Mouse (Mus musculus): ENCODE results near the gene Borcs6. TPM values are rescaled to one million over a fixed set of nuclear protein-coding genes. Genes with fewer than 3 reads are reported as not detected.

Borcs6 gene
- polyA plus RNA-seq, 1 experiment from 2014 or later: 9.8 TPM

DNA sequence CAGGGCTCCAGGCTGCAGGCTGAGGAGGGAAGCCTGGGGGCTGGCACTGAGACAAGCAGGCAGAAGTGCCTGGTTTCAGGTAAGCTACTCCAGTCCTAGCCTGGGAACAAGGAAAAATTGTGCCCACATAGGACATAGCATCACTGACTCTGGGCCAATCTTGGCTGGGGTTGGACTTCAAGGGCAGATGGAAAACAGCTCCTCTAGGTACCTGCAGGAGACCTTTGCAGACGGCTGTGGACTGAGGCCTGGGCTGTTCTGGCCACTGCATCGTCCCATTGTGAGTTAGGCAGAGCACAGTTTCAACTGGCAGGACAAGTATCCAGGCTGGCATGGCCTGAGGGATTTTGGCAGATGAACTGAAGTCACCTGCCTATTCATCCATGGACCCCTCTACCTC is 46.3 kb downstream of the Borcs6 start:
- H3K27ac ChIP-seq (ENCODE audit: low read depth, low read length): no peak overlapping the region
- no peak overlapping the region for H3K4me2 ChIP-seq
- H3K9ac ChIP-seq (ENCODE audit: low read length): no peak overlapping the region
- peaks cover 14% of the 10 kb centered on the region for H3K36me3 ChIP-seq (ENCODE audit: control insufficient read depth, insufficient read depth, low read length)
- no peaks in the 10 kb centered on the region for H3K9me3 ChIP-seq (ENCODE audit: control insufficient read depth, low read length)
- DNase-seq (ENCODE audit: low spot score, missing footprints): no peak
- no peaks in the 10 kb centered on the region for H3K4me1 ChIP-seq (ENCODE audit: control insufficient read depth, insufficient read depth, low read length)
- H3K4me3 ChIP-seq (ENCODE audit: low read depth, low read length): no peak overlapping the region
- ATAC-seq (ENCODE audit: low FRiP score): no peak
- 85% methylated on average over 2 of the region's 2 CpGs for WGBS
- no peaks in the 10 kb centered on the region for H3K27me3 ChIP-seq (ENCODE audit: control insufficient read depth, insufficient read depth, low read length)

DNA sequence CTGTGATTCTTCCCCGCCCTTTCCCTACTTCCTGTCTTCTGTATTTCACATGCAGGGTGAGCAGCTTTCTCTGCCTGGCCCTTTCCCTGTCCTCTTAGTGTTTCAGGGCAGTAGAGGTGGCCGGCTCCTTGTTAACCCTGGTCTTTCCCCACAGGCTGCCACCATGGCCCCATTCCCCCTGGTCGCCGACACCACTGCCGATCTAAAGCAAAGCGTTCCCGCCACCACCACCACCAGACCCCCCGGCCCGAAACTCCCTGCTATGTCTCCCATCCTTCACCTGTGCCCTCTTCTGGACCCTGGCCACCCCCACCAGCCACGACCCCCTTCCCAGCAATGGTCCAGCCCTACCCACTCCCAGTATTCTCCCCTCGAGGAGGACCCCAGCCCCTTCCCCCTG is 46.8 kb downstream of the Borcs6 start:
- H3K4me3 ChIP-seq (ENCODE audit: low read depth, low read length): no peak overlapping the region
- no peak overlapping the region for H3K9ac ChIP-seq (ENCODE audit: low read length)
- H3K36me3 ChIP-seq (ENCODE audit: control insufficient read depth, insufficient read depth, low read length): peaks cover 14% of the 10 kb centered on the region
- peaks cover under 1% of the 10 kb centered on the region; the same call in 1 of the 2 replicates for H3K4me1 ChIP-seq (ENCODE audit: control insufficient read depth, insufficient read depth, low read length)
- no peak overlapping the region for H3K4me2 ChIP-seq
- H3K27ac ChIP-seq (ENCODE audit: low read depth, low read length): no peak overlapping the region
- no peaks in the 10 kb centered on the region for H3K27me3 ChIP-seq (ENCODE audit: control insufficient read depth, insufficient read depth, low read length)
- DNase-seq (ENCODE audit: low spot score, missing footprints) (no peak), ATAC-seq (ENCODE audit: low FRiP score) (no peak)
- 95% methylated on average over 11 of the region's 11 CpGs for WGBS
- no peaks in the 10 kb centered on the region for H3K9me3 ChIP-seq (ENCODE audit: control insufficient read depth, low read length)

DNA sequence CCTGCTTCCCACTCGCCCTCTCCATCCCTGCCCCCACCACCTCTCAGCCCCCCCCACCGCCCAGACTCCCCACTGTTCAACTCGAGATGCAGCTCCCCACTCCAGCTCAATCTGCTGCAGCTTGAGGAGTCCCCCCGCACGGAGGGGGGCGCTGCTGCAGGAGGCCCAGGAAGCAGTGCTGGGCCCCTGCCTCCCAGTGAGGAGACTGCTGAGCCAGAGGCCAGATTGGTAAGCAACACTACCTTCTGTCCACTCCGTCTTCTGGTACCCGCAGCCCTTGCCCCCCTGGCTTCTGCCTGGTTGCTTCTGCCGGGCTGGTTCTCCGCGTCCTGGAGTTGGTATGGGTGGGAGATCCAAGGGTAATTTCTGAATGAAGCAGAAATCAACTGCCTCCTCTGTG is 47.3 kb downstream of the Borcs6 start:
- ATAC-seq (ENCODE audit: low FRiP score) (no peak), DNase-seq (ENCODE audit: low spot score, missing footprints) (no peak)
- H3K4me2 ChIP-seq: no peak overlapping the region
- H3K4me3 ChIP-seq (ENCODE audit: low read depth, low read length): no peak overlapping the region
- no peaks in the 10 kb centered on the region for H3K27me3 ChIP-seq (ENCODE audit: control insufficient read depth, insufficient read depth, low read length)
- H3K4me1 ChIP-seq (ENCODE audit: control insufficient read depth, insufficient read depth, low read length): peaks cover 6% of the 10 kb centered on the region
- no peak overlapping the region for H3K27ac ChIP-seq (ENCODE audit: low read depth, low read length)
- no peak overlapping the region for H3K9ac ChIP-seq (ENCODE audit: low read length)
- H3K9me3 ChIP-seq (ENCODE audit: control insufficient read depth, low read length): no peaks in the 10 kb centered on the region
- WGBS: 82% methylated on average over 11 of the region's 11 CpGs
- peaks cover 14% of the 10 kb centered on the region for H3K36me3 ChIP-seq (ENCODE audit: control insufficient read depth, insufficient read depth, low read length)

GRCm38 (mm10) chr11:69107676-69108075 is 48.2 kb downstream of the Borcs6 start:
- peaks cover 14% of the 10 kb centered on the region for H3K36me3 ChIP-seq (ENCODE audit: control insufficient read depth, insufficient read depth, low read length)
- H3K4me1 ChIP-seq (ENCODE audit: control insufficient read depth, insufficient read depth, low read length): peaks cover 6% of the 10 kb centered on the region
- 93% methylated on average over 11 of the region's 11 CpGs for WGBS
- H3K9me3 ChIP-seq (ENCODE audit: control insufficient read depth, low read length): no peaks in the 10 kb centered on the region
- ATAC-seq (ENCODE audit: low FRiP score) (no peak), DNase-seq (ENCODE audit: low spot score, missing footprints) (no peak)
- no peak overlapping the region for H3K4me2 ChIP-seq
- no peaks in the 10 kb centered on the region for H3K27me3 ChIP-seq (ENCODE audit: control insufficient read depth, insufficient read depth, low read length)
- H3K27ac ChIP-seq (ENCODE audit: low read depth, low read length): no peak overlapping the region
- no peak overlapping the region for H3K4me3 ChIP-seq (ENCODE audit: low read depth, low read length)
- H3K9ac ChIP-seq (ENCODE audit: low read length): no peak overlapping the region

- Histone ChIP-seq H3K27ac (ENCODE audit: low read depth, low read length) (no peak overlapping the region), H3K27me3 (ENCODE audit: control insufficient read depth, insufficient read depth, low read length) (no peaks in the 10 kb centered on the region)
These were observed 48.7 kb downstream of the Borcs6 start for GRCm38 (mm10) chr11:69108223-69108622.

GRCm38 (mm10) chr11:69109032-69109900 is 49.7 kb downstream of the Borcs6 start:
- Histone ChIP-seq H3K4me3 (ENCODE audit: low read depth, low read length) (no peak overlapping the region), H3K9ac (ENCODE audit: low read length) (no peak overlapping the region), H3K27ac (ENCODE audit: low read depth, low read length) (no peak overlapping the region), H3K9me3 (ENCODE audit: control insufficient read depth, low read length) (no peaks in the 10 kb centered on the region), H3K36me3 (ENCODE audit: control insufficient read depth, insufficient read depth, low read length) (peaks cover 12% of the 10 kb centered on the region), H3K4me2 (no peak overlapping the region), H3K27me3 (ENCODE audit: control insufficient read depth, insufficient read depth, low read length) (no peaks in the 10 kb centered on the region), H3K4me1 (ENCODE audit: control insufficient read depth, insufficient read depth, low read length) (peaks cover 6% of the 10 kb centered on the region)
- 83% methylated on average over 13 of the region's 13 CpGs for WGBS
- no peak for ATAC-seq (ENCODE audit: low FRiP score)
- DNase-seq (ENCODE audit: low spot score, missing footprints): no peak

More at GRCm38 (mm10) chr11:69108223-69108622, 48.7 kb downstream of the Borcs6 start:
- no peak overlapping the region for H3K9ac ChIP-seq (ENCODE audit: low read length)
- no peak for DNase-seq (ENCODE audit: low spot score, missing footprints)
- ATAC-seq (ENCODE audit: low FRiP score): no peak
- H3K4me2 ChIP-seq: no peak overlapping the region
- 87% methylated on average over 9 of the region's 9 CpGs for WGBS
- H3K9me3 ChIP-seq (ENCODE audit: control insufficient read depth, low read length): no peaks in the 10 kb centered on the region
- H3K4me3 ChIP-seq (ENCODE audit: low read depth, low read length): no peak overlapping the region
- H3K36me3 ChIP-seq (ENCODE audit: control insufficient read depth, insufficient read depth, low read length): peaks cover 14% of the 10 kb centered on the region
- H3K4me1 ChIP-seq (ENCODE audit: control insufficient read depth, insufficient read depth, low read length): peaks cover 6% of the 10 kb centered on the region

DNA sequence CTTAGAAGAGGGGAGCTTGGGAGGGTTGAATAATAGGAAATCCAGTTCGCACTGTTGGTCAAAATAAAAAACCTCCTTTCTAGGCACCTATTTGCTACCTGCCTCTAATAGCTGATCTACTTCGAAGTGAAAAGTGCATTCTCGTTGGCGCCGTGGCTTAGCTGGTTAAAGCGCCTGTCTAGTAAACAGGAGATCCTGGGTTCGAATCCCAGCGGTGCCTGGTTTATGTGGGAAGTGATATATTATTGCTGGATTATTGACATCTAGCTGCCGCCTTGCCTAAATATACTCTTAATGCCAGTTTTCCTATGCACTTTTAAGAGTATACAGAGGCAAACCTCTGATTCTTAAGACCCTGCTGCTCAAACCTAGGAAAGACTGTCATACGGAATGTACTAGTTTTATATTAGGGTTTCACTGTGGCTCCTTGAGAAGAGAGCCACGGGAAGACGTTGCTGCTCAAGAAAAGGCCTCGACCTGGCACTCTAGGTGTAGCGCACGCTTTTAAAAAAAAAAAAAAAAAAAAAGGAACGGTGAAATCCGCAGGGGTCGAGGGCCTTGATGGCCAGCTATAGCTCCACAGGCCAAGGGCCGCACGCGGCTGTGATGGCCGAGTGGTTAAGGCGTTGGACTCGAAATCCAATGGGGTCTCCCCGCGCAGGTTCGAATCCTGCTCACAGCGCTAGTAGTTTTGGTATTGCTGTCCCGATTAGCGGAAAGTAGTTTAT is 51.0 kb downstream of the Borcs6 start:
- WGBS: under 1% methylated on average over 30 of the region's 30 CpGs
- H3K36me3 ChIP-seq (ENCODE audit: control insufficient read depth, insufficient read depth, low read length): peaks cover 10% of the 10 kb centered on the region
- H3K4me1 ChIP-seq (ENCODE audit: control insufficient read depth, insufficient read depth, low read length): peaks cover 6% of the 10 kb centered on the region
- no peak overlapping the region for H3K27ac ChIP-seq (ENCODE audit: low read depth, low read length)
- H3K27me3 ChIP-seq (ENCODE audit: control insufficient read depth, insufficient read depth, low read length): peaks cover 1% of the 10 kb centered on the region; the same call in 1 of the 2 replicates
- H3K4me2 ChIP-seq: peak overlapping the region; percentile 55
- peak overlapping the region; percentile 56; the same call in 1 of the 2 replicates for H3K9ac ChIP-seq (ENCODE audit: low read length)
- peak; percentile 59; the same call in 1 of the 2 replicates for ATAC-seq (ENCODE audit: low FRiP score)
- H3K9me3 ChIP-seq (ENCODE audit: control insufficient read depth, low read length): no peaks in the 10 kb centered on the region
- H3K4me3 ChIP-seq (ENCODE audit: low read depth, low read length): peak overlapping the region; percentile 45
- peak; percentile 100 for DNase-seq (ENCODE audit: low spot score, missing footprints)

Data from midbrain, embryonic 11.5 days (tissue).